Mouse (Mus musculus): ENCODE results near the gene Slc22a20. TPM values are rescaled to one million over a fixed set of nuclear protein-coding genes. Genes with fewer than 3 reads are reported as not detected.

Slc22a20 gene
- polyA plus RNA-seq, 1 experiment, result 0.80 TPM

GRCm38 (mm10) chr19:5935691-5936090 lies 50.3 kb downstream of the Slc22a20 start:
- H3K4me1 ChIP-seq (ENCODE audit: control insufficient read depth, insufficient read depth, low read length), result no peaks in the 10 kb centered on the region; the same call in 1 of the 2 replicates
- TF ChIP-seq POLR2A (IDR thresholded peaks at IDR 0.05; ENCODE audit: borderline replicate concordance, control insufficient read depth, low read depth, low read length), result no peak
- no peak for TF ChIP-seq CTCF (IDR thresholded peaks at IDR 0.05; ENCODE audit: control insufficient read depth, insufficient read depth, low read length)
- 58% methylated on average over 5 of the region's 5 CpGs for WGBS

GRCm38 (mm10) chr19:5935266-5935665 lies 50.7 kb downstream of the Slc22a20 start:
- 75% methylated on average over 3 of the region's 3 CpGs for WGBS
- TF ChIP-seq POLR2A (IDR thresholded peaks at IDR 0.05; ENCODE audit: borderline replicate concordance, control insufficient read depth, low read depth, low read length) (no peak), CTCF (IDR thresholded peaks at IDR 0.05; ENCODE audit: control insufficient read depth, insufficient read depth, low read length) (no peak)
- no peaks in the 10 kb centered on the region; the same call in 1 of the 2 replicates for H3K4me1 ChIP-seq (ENCODE audit: control insufficient read depth, insufficient read depth, low read length)
- no peak overlapping the region for H3K4me3 ChIP-seq (replicated peaks; ENCODE audit: control insufficient read depth, low read depth, low read length)
- no peak overlapping the region for H3K27ac ChIP-seq (ENCODE audit: control insufficient read depth, insufficient read depth, low read depth, low read length, poor library complexity)

More at GRCm38 (mm10) chr19:5935691-5936090, 50.3 kb downstream of the Slc22a20 start:
- H3K4me3 ChIP-seq (replicated peaks; ENCODE audit: control insufficient read depth, low read depth, low read length), result no peak overlapping the region
- H3K27ac ChIP-seq (ENCODE audit: control insufficient read depth, insufficient read depth, low read depth, low read length, poor library complexity), result no peak overlapping the region

- H3K4me3 ChIP-seq (replicated peaks; ENCODE audit: control insufficient read depth, low read depth, low read length), result no peak overlapping the region
- WGBS, result 49% methylated on average over 14 of the region's 14 CpGs
- no peak for TF ChIP-seq CTCF (IDR thresholded peaks at IDR 0.05; ENCODE audit: control insufficient read depth, insufficient read depth, low read length)
- no peak for TF ChIP-seq POLR2A (IDR thresholded peaks at IDR 0.05; ENCODE audit: borderline replicate concordance, control insufficient read depth, low read depth, low read length)
- no peak overlapping the region for H3K27ac ChIP-seq (ENCODE audit: control insufficient read depth, insufficient read depth, low read depth, low read length, poor library complexity)
- peaks cover 2% of the 10 kb centered on the region; the same call in 1 of the 2 replicates for H3K4me1 ChIP-seq (ENCODE audit: control insufficient read depth, insufficient read depth, low read length)
Observed at GRCm38 (mm10) chr19:5929634-5930596, 56.0 kb downstream of the Slc22a20 start.

- no peak overlapping the region for H3K27ac ChIP-seq (ENCODE audit: control insufficient read depth, insufficient read depth, low read depth, low read length, poor library complexity)
- peaks cover 2% of the 10 kb centered on the region; the same call in 1 of the 2 replicates for H3K4me1 ChIP-seq (ENCODE audit: control insufficient read depth, insufficient read depth, low read length)
- no peak overlapping the region for H3K4me3 ChIP-seq (replicated peaks; ENCODE audit: control insufficient read depth, low read depth, low read length)
- TF ChIP-seq POLR2A (IDR thresholded peaks at IDR 0.05; ENCODE audit: borderline replicate concordance, control insufficient read depth, low read depth, low read length) (no peak), CTCF (IDR thresholded peaks at IDR 0.05; ENCODE audit: control insufficient read depth, insufficient read depth, low read length) (no peak)
- 58% methylated on average over 3 of the region's 3 CpGs for WGBS
Observed at GRCm38 (mm10) chr19:5928546-5928945, 57.4 kb downstream of the Slc22a20 start.

GRCm38 (mm10) chr19:5928104-5928503 lies 57.8 kb downstream of the Slc22a20 start:
- WGBS, result 68% methylated on average over 6 of the region's 6 CpGs
- no peak overlapping the region for H3K4me3 ChIP-seq (replicated peaks; ENCODE audit: control insufficient read depth, low read depth, low read length)
- no peak overlapping the region for H3K27ac ChIP-seq (ENCODE audit: control insufficient read depth, insufficient read depth, low read depth, low read length, poor library complexity)
- H3K4me1 ChIP-seq (ENCODE audit: control insufficient read depth, insufficient read depth, low read length), result peaks cover 2% of the 10 kb centered on the region; the same call in 1 of the 2 replicates
- TF ChIP-seq POLR2A (IDR thresholded peaks at IDR 0.05; ENCODE audit: borderline replicate concordance, control insufficient read depth, low read depth, low read length) (no peak), CTCF (IDR thresholded peaks at IDR 0.05; ENCODE audit: control insufficient read depth, insufficient read depth, low read length) (no peak)

GRCm38 (mm10) chr19:5927532-5927931 lies 58.4 kb downstream of the Slc22a20 start:
- TF ChIP-seq CTCF (IDR thresholded peaks at IDR 0.05; ENCODE audit: control insufficient read depth, insufficient read depth, low read length), result no peak
- TF ChIP-seq POLR2A (IDR thresholded peaks at IDR 0.05; ENCODE audit: borderline replicate concordance, control insufficient read depth, low read depth, low read length), result no peak
- H3K27ac ChIP-seq (ENCODE audit: control insufficient read depth, insufficient read depth, low read depth, low read length, poor library complexity), result no peak overlapping the region
- WGBS, result 79% methylated on average over 8 of the region's 8 CpGs
- H3K4me3 ChIP-seq (replicated peaks; ENCODE audit: control insufficient read depth, low read depth, low read length), result no peak overlapping the region
- peaks cover 2% of the 10 kb centered on the region; the same call in 1 of the 2 replicates for H3K4me1 ChIP-seq (ENCODE audit: control insufficient read depth, insufficient read depth, low read length)

- Histone ChIP-seq H3K4me3 (replicated peaks; ENCODE audit: control insufficient read depth, low read depth, low read length) (no peak overlapping the region), H3K4me1 (ENCODE audit: control insufficient read depth, insufficient read depth, low read length) (peaks cover 2% of the 10 kb centered on the region; the same call in 1 of the 2 replicates), H3K27ac (ENCODE audit: control insufficient read depth, insufficient read depth, low read depth, low read length, poor library complexity) (no peak overlapping the region)
- 76% methylated on average over 11 of the region's 11 CpGs for WGBS
- TF ChIP-seq CTCF (IDR thresholded peaks at IDR 0.05; ENCODE audit: control insufficient read depth, insufficient read depth, low read length) (no peak), POLR2A (IDR thresholded peaks at IDR 0.05; ENCODE audit: borderline replicate concordance, control insufficient read depth, low read depth, low read length) (no peak)
Observed at GRCm38 (mm10) chr19:5927026-5927425, 58.9 kb downstream of the Slc22a20 start.

- Histone ChIP-seq H3K27ac (ENCODE audit: control insufficient read depth, insufficient read depth, low read depth, low read length, poor library complexity) (no peak overlapping the region), H3K4me1 (ENCODE audit: control insufficient read depth, insufficient read depth, low read length) (peaks cover 2% of the 10 kb centered on the region; the same call in 1 of the 2 replicates)
Observed at GRCm38 (mm10) chr19:5925311-5925855, 60.6 kb downstream of the Slc22a20 start.

More at GRCm38 (mm10) chr19:5925311-5925855, 60.6 kb downstream of the Slc22a20 start:
- 42% methylated on average over 11 of the region's 11 CpGs for WGBS
- TF ChIP-seq CTCF (IDR thresholded peaks at IDR 0.05; ENCODE audit: control insufficient read depth, insufficient read depth, low read length), result no peak
- TF ChIP-seq POLR2A (IDR thresholded peaks at IDR 0.05; ENCODE audit: borderline replicate concordance, control insufficient read depth, low read depth, low read length), result no peak
- H3K4me3 ChIP-seq (replicated peaks; ENCODE audit: control insufficient read depth, low read depth, low read length), result peak overlapping the region; percentile 10
